Mouse (Mus musculus) neural tube, embryonic 14.5 days (tissue): ENCODE results near the gene Tigar. TPM values are rescaled to one million over a fixed set of nuclear protein-coding genes. Genes with fewer than 3 reads are reported as not detected.

Source experiments
- ATAC-seq: fragments of 200-750 bp; cut with Nextera tagmentation; 2 replicates; pipeline ENCODE4 v1.8.0; 2017; ENCODE audit warnings: low read depth, mild to moderate bottlenecking, moderate TSS enrichment, moderate library complexity
- H3K27ac ChIP-seq: fragments of 300-500 bp; sonication (generic); 2 replicates; pipeline ENCODE4 v1.5.1; 2014; ENCODE audit warnings: low read depth, mild to moderate bottlenecking, control low read depth, low read length, moderate library complexity, mixed read lengths
- H3K27me3 ChIP-seq: fragments of 300-500 bp; sonication (generic); 2 replicates; pipeline ENCODE4 v1.6.1; 2014; ENCODE audit warnings: low read length; ENCODE audit not compliant: control insufficient read depth, insufficient read depth
- H3K36me3 ChIP-seq: fragments of 300-500 bp; sonication (generic); 2 replicates; pipeline ENCODE4 v1.6.1; 2014; ENCODE audit warnings: low read length, mixed read lengths; ENCODE audit not compliant: control insufficient read depth, insufficient read depth
- H3K4me1 ChIP-seq: fragments of 300-500 bp; sonication (generic); 2 replicates; pipeline ENCODE4 v1.6.1; 2014; ENCODE audit warnings: low read length; ENCODE audit not compliant: control insufficient read depth, insufficient read depth
- H3K4me2 ChIP-seq: fragments of 300-500 bp; sonication (generic); 2 replicates; pipeline ENCODE4 v1.6.1; 2014; ENCODE audit warnings: mild to moderate bottlenecking, low read depth, low read length, control low read depth
- H3K4me3 ChIP-seq: fragments of 300-500 bp; sonication (generic); 2 replicates; pipeline ENCODE4 v1.5.1; 2014; ENCODE audit warnings: low read depth, low read length, control low read depth, mixed read lengths
- H3K9ac ChIP-seq: fragments of 300-500 bp; sonication (generic); replicated peaks from 2 replicates; pipeline ENCODE4 v1.6.1; 2014; ENCODE audit warnings: low read depth, mild to moderate bottlenecking, control low read depth, low read length, mixed read lengths
- H3K9me3 ChIP-seq: fragments of 300-500 bp; sonication (generic); 2 replicates; pipeline ENCODE4 v1.6.1; 2016; ENCODE audit warnings: low read length; ENCODE audit not compliant: control insufficient read depth
- WGBS: fragments of 180-500 bp; shearing (Covaris S2); extraction: QIAGEN DNeasy Blood & Tissue Kit; methylation state at CpG from one replicate; pipeline ENCODE4 v1.1.7; 2014; 5-methylcytosine and 5-hydroxymethylcytosine counted together
- polyA plus RNA-seq: library from polyadenylated mRNA; unstranded; fragments of >200 nt; fragmentation: Nextera tagmentation; extraction: Ambion mirVana; gene quantifications from 2 replicates; pipeline ENCODE4 v1.2.1, GENCODE M21; 2014

Tigar gene
- polyA plus RNA-seq, 1 experiment from 2014 or later: 4.2 TPM

- no peaks in the 10 kb centered on the region for H3K36me3 ChIP-seq
- H3K4me1 ChIP-seq: peaks cover 39% of the 10 kb centered on the region
- H3K4me2 ChIP-seq: peak overlapping the region; percentile 70
- no peak for ATAC-seq
- peak overlapping the region; percentile 38 for H3K4me3 ChIP-seq
- H3K9ac ChIP-seq: peak overlapping the region; percentile 59
- whole genome bisulfite sequencing: under 1% methylated on average over 32 of the region's 34 CpGs
- H3K27me3 ChIP-seq: peaks cover 26% of the 10 kb centered on the region
- H3K9me3 ChIP-seq: no peaks in the 10 kb centered on the region
- H3K27ac ChIP-seq: no peak overlapping the region
Observed at GRCm38 (mm10) chr6:127150663-127151564, 41.6 kb upstream of the Tigar start.

DNA sequence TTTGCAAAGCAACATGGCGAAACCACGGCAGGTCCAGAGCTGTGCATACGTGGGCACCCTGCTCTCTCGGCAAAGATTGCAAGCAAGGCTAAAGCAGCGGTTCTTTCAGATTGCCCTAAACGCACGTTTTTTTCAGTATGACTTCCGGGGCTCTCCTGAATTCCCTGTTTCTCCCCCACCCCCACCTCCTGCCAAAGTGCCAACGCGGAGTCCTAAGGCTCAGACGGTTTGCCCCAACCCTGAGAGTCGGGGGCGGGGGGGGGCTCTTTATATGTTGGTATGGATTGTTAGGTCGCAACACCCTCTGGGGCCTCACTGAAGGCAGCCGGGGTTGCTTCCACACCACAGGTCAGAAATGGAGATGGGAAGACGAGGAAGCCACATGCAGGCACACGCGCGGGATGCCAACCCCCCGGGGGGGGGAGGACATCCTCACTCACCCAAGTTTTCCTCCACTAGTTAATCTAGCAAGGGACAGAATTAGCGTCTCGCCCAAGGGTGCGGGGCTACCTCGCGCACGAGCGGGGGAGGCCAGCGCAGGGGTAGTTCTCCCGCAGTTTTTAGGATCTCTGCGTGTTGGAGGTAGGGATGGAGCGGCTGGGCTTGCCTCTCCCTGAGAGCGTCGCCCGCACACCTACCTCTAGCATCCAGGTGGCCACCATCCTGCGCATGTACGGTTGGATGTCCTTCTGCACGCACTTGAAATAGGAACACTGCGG lies 40.7 kb upstream of the Tigar start:
- Histone ChIP-seq H3K9me3 (no peaks in the 10 kb centered on the region), H3K4me3 (peak overlapping the region; percentile 38), H3K4me1 (peaks cover 39% of the 10 kb centered on the region), H3K9ac (peak overlapping the region; percentile 59), H3K27ac (no peak overlapping the region), H3K27me3 (peaks cover 23% of the 10 kb centered on the region), H3K4me2 (peak overlapping the region; percentile 70), H3K36me3 (no peaks in the 10 kb centered on the region)
- ATAC-seq: no peak
- WGBS: under 1% methylated on average over 38 of the region's 38 CpGs

DNA sequence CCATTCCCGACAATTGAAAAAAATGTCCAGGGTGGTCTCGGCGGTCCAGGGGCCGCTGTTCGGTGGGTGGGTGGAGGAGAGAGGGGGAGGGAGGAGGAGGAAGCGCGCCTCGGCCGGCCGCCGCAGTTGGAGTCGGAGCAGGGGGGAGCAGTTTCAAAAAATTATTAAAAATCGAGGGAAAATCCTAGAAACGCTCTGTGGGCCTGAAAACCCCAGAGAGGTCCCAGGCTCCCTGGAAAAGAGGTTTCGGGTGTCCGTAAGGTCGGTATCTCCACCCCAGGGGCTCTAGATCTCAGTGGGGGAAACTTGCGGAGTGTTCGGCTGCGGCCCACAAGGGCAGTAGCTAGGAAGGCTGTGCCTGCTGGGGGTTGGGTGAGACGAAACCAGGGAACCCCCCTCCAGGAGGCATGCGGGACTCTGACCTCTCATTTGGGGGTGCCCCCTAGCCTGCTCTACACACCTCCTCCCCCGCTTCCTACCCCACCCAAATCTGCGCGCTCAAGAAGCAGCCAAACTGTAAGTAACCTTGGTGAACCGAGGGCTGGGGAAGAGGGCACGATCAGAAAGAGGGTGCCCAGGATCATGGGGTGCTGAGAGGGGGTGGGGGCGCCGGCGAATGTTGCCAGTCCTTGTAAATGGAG lies 40.1 kb upstream of the Tigar start:
- no peak overlapping the region for H3K27ac ChIP-seq
- WGBS: 0% methylated on average over 30 of the region's 30 CpGs
- H3K4me1 ChIP-seq: peaks cover 35% of the 10 kb centered on the region
- H3K9ac ChIP-seq: peak overlapping the region; percentile 59
- H3K4me2 ChIP-seq: peak overlapping the region; percentile 70
- H3K4me3 ChIP-seq: peak overlapping the region; percentile 38
- ATAC-seq: no peak
- H3K9me3 ChIP-seq: no peaks in the 10 kb centered on the region
- H3K27me3 ChIP-seq: peaks cover 18% of the 10 kb centered on the region
- no peaks in the 10 kb centered on the region for H3K36me3 ChIP-seq

DNA sequence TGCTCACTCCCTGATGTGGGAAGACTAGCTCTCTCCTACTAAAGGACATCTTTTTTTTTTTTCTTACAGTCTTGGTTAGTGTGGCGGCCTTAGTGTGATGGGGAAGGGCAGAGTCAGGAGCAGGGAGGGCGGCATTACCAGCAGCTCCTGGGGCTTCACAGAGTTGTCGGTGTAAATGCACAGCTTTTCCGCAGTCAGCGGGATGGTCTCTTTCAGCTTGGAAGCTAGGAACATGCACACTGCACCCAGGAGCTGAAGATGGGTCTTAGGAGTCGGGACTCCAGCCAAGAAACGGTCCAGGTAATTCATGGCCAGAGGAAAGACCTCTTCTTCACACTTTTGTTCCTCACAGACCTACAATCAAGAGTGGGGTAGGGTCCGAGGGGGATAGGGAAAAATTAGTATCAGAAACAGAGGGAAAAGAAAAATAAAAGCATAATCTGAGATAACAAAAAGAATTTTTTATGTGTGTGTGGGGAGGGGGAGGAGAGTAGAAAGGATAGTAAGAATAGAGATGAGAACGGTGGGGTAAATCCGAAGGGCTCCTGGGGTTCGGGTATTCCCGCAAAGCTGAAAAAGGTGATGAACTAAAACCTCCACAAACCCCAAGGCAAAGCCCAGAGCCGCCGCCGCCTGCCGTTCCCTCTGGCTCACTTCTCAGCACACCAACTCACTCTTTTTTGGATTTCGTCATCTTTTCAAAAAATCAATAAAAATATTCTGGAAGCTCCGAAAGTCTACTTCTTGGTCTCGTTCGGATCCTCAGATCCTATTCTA lies 39.4 kb upstream of the Tigar start:
- peak overlapping the region; percentile 59 for H3K9ac ChIP-seq
- no peak for ATAC-seq
- peak overlapping the region; percentile 38 for H3K4me3 ChIP-seq
- H3K27me3 ChIP-seq: peaks cover 15% of the 10 kb centered on the region
- no peaks in the 10 kb centered on the region for H3K9me3 ChIP-seq
- peaks cover 32% of the 10 kb centered on the region for H3K4me1 ChIP-seq
- peak overlapping the region; percentile 70 for H3K4me2 ChIP-seq
- H3K36me3 ChIP-seq: no peaks in the 10 kb centered on the region
- no peak overlapping the region for H3K27ac ChIP-seq
- WGBS: 3% methylated on average over 20 of the region's 20 CpGs

GRCm38 (mm10) chr6:127147665-127148064 lies 38.3 kb upstream of the Tigar start:
- Histone ChIP-seq H3K36me3 (no peaks in the 10 kb centered on the region), H3K4me1 (peaks cover 25% of the 10 kb centered on the region), H3K27ac (no peak overlapping the region), H3K4me3 (no peak overlapping the region), H3K9me3 (no peaks in the 10 kb centered on the region), H3K9ac (no peak overlapping the region), H3K4me2 (no peak overlapping the region), H3K27me3 (peaks cover 7% of the 10 kb centered on the region; the same call in 1 of the 2 replicates)
- WGBS: 0% methylated on average over 4 of the region's 4 CpGs
- peak; percentile 52; the same call in 1 of the 2 replicates for ATAC-seq

DNA sequence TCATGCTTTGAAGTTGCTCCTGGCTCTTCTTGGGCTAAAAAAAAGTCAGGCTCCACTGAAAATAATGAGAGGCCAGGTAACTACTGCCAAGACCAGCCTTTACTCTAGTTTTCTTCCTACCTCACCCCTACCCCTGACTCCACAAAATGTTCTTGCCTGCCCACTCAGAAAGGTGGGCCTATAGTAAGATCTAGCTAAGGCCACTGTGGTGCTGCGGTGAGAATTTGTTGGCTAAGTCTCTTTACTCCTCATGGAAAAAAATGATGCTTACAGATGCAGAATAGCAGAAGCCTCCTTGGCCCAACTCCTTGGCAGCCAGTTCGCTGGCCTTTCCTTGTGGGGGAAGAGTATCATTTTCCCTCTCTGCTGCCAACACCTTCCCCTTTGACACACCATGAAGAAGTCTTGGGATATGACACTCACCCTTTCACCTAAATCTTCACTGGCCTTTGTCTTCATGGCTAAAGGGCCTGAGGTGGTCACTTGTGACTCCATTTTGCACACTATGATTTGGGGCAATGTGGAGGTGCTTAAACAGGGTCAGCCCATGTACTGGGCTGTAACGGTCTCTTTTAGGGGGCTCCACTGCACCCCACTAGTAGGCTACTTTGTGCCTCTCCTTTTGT lies 37.1 kb upstream of the Tigar start:
- 89% methylated on average over 3 of the region's 3 CpGs for WGBS

DNA sequence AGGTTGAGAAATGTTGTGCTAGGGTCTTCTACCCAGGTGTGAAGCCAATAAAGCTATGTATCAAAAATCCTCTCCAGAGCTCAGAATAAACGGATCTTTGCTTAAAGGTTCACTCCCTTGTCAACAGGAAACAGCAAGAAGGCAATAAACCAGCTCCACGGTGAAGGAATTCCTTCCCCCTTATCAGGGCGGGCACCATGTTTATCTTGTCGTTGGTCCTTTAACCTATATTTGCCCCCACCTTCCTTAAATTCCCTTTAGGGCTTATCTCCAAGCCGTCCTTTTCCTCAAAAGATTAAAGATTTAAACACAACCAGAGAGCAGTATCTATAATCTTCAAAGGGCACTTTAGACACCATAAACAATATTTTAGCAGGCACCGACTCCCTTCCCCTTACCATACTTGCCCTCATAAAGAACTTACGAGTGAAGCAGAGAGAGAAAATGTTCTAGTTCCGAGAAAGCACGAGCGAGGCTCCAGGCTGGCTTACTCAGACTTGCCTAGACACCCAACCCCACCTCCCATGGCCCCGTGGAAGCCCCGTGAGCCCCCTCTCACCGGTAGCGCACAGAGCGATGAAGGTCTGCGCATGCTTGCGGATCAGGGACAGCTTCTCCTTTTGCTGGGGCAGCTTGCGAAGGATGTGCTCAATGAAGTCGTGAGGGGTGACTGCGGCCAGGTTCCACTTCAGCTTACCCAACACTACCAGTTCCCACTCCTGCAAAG lies 36.3 kb upstream of the Tigar start:
- ATAC-seq: no peak
- Histone ChIP-seq H3K27ac (no peak overlapping the region), H3K4me1 (peaks cover 14% of the 10 kb centered on the region), H3K9me3 (no peaks in the 10 kb centered on the region), H3K36me3 (no peaks in the 10 kb centered on the region), H3K27me3 (no peaks in the 10 kb centered on the region), H3K4me3 (no peak overlapping the region), H3K4me2 (no peak overlapping the region), H3K9ac (no peak overlapping the region)
- 78% methylated on average over 20 of the region's 20 CpGs for WGBS

More for the DNA sequence above, 37.1 kb upstream of the Tigar start:
- H3K4me2 ChIP-seq: no peak overlapping the region
- H3K36me3 ChIP-seq: no peaks in the 10 kb centered on the region
- H3K27ac ChIP-seq: no peak overlapping the region
- H3K9ac ChIP-seq: no peak overlapping the region
- no peak overlapping the region for H3K4me3 ChIP-seq
- no peaks in the 10 kb centered on the region for H3K9me3 ChIP-seq
- peaks cover 17% of the 10 kb centered on the region for H3K4me1 ChIP-seq
- H3K27me3 ChIP-seq: no peaks in the 10 kb centered on the region
- ATAC-seq: no peak
